Mouse (Mus musculus) erythroblast, embryonic 14.5 days (primary cell): ENCODE results near the gene Susd5.

ENCODE experiments used
- GATA1 ChIP-seq: IDR thresholded peaks from 2 replicates; pipeline ENCODE4 v1.6.1; 2012; ENCODE audit warnings: low read length, inconsistent platforms, mixed read lengths
- TAL1 ChIP-seq: IDR thresholded peaks from 3 replicates; pipeline ENCODE4 v1.6.1; 2012; ENCODE audit warnings: low read length, inconsistent platforms, mixed read lengths

GRCm38 (mm10) chr9:114015724-114016123 is 41.2 kb upstream of the Susd5 start:
- TF ChIP-seq TAL1 (no peak), GATA1 (no peak)
